Mouse (Mus musculus) thymus, adult 2 months (tissue): ENCODE results near the gene Plbd2.

Experiments used
- CTCF ChIP-seq: fragments of 200-500 bp; IDR thresholded peaks from 2 replicates; pipeline ENCODE4 v1.5.1; 2012; ENCODE audit warnings: mild to moderate bottlenecking, control low read depth, low read length, moderate library complexity, borderline replicate concordance; ENCODE audit not compliant: control insufficient read depth, poor library complexity, insufficient read depth; ENCODE audit errors: extremely low read depth
- POLR2A ChIP-seq: fragments of 200-500 bp; IDR thresholded peaks from 2 replicates; pipeline ENCODE4 v1.6.1; 2012; ENCODE audit warnings: mild to moderate bottlenecking, low read length, control low read depth, moderate library complexity; ENCODE audit not compliant: control insufficient read depth, poor library complexity, insufficient read depth; ENCODE audit errors: extremely low read depth

DNA sequence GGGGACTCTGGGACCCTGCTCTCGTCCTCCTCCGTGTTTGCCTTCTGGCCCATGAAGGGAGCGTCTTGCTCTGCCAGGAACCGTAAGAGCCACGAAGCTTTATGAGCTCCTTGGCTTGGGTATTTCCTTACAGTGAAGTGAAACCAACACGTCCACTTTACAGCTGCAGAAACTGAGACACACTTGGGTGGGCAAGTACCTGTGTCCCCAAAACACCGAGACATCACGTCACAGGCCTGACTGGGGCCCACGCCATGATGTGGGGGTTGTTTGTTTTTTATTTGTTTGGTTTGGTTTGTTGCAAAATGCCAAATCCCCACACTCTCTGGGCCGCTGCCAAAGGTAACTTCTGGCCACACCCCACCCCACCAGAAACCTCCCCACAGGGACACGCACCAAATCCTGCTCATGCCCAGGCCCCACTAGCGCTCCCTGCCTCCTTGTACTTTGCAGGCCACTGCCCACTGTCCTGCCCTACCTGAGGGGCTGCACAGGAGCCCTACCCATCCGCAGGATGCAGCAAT is 7.7 kb downstream of the Plbd2 start:
- no peak for TF ChIP-seq POLR2A
- no peak for TF ChIP-seq CTCF
